Mouse (Mus musculus) left cerebral cortex, adult 11 months (tissue): ENCODE measurements around the gene Gm21887.
"Not testable (repeated sequence)": the region's sequence is repeated elsewhere in the genome, so short reads cannot be mapped to it uniquely, and the experiment has no call there.

Source experiments
- DNase-seq: peaks from one replicate; pipeline ENCODE4 v3.0.0; 2022; ENCODE audit warnings: low spot score

Gene Gm21887

GRCm38 (mm10) chrX:169983401-169984165, 25.9 kb upstream of the Gm21887 start:
- peak; percentile 81 for DNase-seq

- DNase-seq: not testable (repeated sequence)
These were observed 25.1 kb upstream of the Gm21887 start for GRCm38 (mm10) chrX:169984331-169984730.

DNA sequence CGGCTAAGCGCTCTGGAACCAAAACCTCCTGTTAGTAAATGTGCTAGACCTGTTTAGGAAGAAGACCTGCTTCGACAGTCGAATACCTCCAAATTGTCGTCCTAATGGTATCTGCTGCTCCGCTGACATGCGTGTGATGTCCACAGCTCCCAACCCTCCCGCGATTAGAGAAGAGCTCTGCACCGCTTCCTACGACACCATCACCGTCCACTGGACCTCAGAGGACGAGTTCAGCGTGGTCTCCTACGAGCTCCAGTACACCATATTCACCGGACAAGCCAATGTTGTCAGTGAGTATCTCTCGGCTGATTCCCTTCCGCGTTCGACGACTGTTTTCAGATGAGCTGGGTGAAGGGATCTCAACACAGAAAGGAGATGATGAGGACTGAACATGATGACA, 24.6 kb upstream of the Gm21887 start:
- DNase-seq: peak; percentile 56

GRCm38 (mm10) chrX:169985796-169986195, 23.7 kb upstream of the Gm21887 start:
- peak; percentile 75 for DNase-seq

GRCm38 (mm10) chrX:169986519-169987367, 22.7 kb upstream of the Gm21887 start:
- DNase-seq: peak; percentile 90

DNA sequence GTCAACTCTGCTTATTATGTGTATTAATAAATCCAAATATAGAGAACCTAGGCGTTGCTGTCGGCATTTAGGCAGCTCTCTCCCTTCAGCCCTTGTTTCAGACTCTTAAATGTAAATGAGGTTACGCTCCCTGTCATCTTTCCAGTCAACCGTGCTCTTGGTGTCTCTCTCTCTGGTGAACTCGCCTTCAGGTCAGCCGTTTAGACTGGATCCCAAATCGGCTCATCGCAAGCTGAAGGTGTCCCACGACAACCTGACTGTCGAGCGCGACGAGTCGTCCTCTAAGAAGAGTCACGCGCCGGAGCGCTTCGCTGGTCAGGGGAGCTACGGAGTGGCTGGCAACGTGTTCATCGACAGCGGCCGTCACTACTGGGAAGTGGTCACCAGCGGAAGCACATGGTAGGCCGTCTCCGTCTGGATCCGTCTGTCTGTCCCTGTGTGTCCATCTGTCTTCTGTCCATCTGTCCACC, 22.1 kb upstream of the Gm21887 start:
- DNase-seq: peak; percentile 67

DNA sequence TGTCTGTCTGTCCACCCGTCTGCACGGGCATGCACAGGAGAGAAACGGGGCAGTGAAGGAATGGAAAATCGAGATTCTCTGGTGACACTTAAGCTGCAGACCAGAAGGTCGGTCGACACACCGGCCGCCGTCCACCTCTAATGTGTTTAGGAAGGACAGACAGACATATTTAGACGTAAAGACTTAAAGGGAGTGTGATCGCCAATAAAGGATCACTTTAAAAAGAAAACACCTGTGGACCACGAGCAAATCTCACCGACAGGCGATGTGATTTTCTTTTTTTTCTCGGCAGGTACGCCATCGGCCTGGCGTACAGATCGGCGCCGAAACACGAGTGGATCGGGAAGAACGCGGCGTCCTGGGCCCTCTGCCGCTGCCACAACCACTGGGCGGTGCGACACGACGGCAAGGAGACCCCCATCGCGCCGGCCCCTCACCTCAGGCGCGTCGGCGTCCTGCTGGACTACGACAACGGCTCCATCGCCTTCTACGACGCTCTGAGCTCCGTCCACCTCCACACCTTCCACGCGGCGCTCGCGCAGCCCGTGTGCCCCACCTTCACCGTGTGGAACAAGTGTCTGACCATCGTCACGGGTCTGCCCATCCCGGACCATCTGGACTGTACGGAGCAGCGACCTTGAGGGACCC, 20.8 kb upstream of the Gm21887 start:
- peak; percentile 74 for DNase-seq

DNA sequence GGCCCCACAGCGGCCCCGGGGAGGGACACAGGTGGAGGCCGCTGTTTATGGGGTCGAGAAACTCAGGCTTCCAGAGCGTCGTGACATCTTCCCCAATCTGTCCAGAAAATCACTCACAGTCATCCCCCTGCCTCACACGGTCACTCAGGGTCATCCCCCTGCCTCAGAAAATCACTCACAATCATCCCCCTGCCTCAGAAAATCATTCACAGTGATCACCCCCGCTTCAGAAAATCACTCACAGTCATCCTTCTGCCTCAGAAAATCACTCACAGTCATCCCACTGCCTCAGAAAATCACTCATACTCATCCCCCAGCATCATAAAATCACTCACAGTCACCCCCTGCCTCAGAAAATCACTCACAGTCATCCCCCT, 20.3 kb upstream of the Gm21887 start:
- peak; percentile 7 for DNase-seq

DNA sequence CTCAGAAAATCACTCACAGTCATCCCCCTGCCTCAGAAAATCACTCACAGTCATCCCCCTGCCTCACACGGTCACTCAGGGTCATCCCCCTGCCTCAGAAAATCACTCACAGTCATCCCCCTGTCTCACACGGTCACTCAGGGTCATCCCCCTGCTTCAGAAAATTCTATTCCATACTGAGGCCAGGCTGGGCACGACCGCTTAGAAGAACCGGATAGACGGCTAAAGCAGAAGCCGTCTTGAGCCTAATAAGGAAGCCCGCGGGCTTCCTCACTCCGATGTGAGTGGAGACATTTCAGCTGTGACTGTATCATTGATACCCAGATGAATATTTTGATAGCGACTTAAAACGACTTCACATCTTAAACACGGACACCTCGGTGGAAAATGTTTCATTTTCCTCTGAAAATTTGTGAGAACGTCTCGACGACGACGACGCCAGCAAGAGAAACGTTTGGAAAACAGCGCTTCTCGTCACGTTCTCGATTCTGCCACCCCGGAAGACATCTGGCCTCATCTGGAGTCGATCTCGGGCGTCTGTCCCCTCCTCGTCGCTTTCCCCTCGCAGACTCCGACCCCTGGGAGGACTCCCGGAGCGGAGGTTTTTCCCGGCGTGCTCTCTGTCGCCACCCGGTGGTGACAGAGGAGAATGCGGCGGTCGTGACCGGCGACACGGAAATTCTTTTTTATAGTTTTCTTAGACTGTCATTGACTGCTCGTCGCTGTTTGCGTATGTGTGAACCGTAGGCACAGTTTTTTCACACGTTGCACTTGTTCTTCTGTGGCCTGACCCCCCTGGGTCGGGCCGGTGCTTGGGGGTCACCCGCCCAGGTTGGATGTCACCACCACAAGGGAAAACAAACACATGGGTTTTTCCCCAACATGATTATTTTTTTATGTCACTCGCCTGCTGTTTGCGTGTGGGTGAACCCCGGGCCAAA, 19.5 kb upstream of the Gm21887 start:
- DNase-seq: peak; percentile 80

DNA sequence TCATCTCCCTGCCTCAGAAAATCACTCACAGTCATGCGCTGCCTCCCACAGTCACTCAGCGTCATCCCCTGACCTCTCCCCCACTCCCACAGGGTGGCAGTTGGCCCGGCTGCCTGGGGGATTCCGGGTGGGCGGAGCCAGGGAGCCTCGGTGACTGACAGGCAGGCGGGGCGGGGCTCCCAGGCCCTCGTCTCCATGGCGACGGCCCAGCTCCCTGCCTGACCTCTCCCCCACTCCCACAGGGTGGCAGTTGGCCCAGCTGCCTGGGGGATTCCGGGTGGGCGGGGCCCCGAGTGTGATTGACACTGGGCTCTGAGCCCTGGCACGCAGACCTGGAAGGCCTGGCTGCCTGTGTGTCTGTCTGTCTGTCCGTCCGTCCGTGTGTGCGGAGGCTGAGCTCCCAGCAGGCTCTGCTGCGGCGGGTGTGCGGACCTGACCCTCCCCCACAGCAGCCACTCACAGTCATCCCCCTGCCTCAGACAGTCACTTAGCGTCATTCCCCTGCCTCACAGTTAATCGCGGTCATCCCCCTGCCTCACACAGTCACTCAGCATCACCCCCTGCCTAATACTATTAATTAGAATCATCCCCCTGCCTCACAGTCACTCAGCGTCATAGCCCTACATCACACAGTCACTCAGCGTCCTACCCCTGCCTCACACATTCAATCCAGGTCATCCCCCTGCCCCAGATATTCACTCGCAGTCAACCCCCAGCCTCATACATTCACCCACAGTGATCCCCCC, 18.2 kb upstream of the Gm21887 start:
- peak; percentile 98 for DNase-seq

DNA sequence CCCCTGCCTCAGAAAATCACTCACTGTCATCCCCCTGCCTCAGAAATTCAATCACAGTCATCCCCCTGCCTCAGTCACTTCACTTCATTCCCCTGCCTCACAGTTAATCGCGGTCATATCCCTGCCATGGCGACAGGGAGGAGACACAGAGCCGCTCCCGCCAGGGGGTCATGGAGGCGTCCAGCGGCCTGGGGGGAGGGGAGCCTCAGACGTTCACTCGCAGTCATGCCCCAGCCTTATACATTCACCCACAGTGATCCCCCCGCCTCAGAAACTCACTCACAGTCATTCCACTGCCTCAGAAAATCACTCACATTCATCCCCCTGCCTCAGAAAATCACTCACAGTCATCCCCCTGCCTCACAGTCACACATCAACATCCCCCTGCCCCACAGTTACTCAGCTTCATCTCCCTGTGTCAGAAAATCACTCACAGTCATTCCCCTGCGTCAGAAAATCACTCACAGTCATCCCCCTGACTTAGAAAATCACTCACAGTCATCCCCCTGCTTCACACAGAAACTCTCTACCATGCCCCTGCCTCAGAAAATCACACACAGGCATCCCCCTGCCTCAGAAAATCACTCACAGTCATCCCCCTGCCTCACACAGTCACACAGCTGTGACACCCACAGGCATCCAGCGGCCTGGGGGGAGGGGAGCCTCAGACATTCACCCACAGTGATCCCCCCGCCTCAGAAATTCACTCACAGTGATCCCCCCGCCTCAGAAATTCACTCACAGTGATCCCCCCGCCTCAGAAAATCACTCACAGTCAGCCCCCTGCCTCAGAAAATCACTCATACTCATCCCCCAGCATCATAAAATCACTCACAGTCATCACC, 17.2 kb upstream of the Gm21887 start:
- DNase-seq: not testable (repeated sequence)

- DNase-seq: not testable (repeated sequence)
These were observed 16.4 kb upstream of the Gm21887 start for GRCm38 (mm10) chrX:169992951-169993547.

DNA sequence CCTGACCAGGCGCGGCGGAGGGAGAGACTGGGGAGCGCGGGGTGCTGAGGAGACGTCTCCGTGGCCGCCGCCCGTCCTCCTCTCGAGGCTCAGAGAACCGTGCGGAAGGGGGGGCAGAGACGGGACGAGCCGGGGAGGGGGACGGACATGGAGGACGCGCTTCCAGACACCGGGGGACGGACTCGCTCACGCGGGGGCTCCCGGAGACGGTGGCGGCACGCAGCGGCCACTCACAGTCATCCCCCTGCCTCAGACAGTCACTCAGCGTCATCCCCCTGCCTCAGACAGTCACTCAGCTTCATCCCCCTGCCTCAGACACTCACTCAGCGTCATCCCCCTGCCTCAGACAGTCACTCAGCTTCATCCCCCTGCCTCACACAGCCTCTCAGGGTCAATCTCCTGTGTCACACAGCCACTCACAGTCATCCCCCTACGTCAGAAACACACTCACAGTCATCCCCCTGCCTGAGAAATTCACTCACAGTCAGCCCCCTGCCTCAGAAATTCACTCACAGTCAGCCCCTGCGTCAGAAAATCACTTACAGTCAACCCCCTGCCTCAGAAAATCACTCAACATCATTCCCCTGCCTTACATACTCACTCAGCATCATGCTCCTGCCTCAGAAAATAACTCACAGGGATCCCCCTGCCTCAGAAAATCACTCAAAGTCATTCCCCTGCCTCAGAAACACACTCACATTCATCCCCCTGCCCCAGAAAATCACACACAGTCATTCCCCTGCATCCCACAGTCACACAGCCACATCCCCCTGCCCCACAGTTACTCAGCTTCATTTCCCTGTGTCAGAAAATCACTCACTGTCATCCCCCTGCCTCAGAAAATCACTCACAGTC, 15.2 kb upstream of the Gm21887 start:
- not testable (repeated sequence) for DNase-seq

DNA sequence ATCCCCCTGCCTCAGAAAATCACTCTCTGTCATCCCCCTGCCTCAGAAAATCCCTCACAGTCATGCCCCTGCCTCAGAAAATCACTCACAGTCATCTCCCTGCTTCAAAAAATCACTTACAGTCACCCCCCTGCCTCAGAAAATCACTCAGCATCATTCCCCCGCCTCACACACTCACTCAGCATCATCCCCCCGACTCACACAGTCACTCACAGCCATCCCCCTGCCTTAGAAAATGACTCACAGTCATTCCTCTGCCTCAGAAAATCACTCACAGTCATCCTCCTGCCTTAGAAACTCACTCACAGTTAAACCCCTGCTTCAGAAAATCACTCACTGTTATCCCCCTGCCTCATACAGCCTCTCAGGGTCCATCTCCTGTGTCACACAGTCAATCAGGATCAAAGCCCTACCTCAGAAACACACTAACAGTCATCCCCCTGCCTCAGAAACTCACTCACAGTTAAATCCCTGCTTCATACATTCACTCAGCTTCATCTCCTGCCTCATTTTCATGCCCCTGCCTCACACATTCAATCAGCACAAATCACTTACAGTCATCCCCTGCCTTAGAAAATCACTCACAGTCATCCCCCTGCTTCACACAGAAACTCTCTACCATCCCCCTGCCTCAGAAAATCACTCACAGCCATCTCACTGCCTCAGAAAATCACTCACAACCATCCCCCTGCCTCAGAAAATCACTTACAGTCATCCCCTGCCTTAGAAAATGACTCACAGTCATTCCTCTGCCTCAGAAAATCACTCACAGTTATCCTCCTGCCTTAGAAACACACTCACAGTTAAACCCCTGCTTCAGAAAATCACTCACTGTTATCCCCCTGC, 14.4 kb upstream of the Gm21887 start:
- not testable (repeated sequence) for DNase-seq

DNA sequence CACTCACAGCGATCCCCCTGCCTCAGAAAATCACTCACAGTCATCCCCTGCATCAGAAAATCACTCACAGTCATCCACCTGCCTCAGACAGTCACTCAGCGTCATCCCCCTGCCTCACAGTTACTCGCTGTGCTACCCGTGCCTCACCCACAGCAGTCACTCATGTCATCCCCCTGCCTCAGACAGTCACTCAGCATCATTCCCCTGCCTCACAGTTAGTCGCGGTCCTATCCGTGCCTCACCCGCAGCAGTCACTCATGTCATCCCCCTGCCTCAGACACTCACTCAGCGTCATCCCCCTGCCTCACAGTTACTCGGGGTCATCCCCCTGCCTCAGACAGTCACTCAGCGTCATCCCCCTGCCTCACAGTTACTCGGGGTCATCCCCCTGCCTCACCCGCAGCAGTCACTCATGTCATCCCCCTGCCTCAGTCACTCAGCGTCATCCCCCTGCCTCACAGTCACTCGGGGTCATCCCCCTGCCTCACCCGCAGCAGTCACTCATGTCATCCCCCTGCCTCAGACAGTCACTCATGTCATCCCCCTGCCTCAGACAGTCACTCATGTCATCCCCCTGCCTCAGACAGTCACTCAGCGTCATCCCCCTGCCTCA, 13.4 kb upstream of the Gm21887 start:
- not testable (repeated sequence) for DNase-seq

- DNase-seq: peak; percentile 92
These were observed 12.5 kb upstream of the Gm21887 start for GRCm38 (mm10) chrX:169996926-169997325.

- not testable (repeated sequence) for DNase-seq
These were observed 12.0 kb upstream of the Gm21887 start for GRCm38 (mm10) chrX:169997456-169997853.
